Mouse (Mus musculus): ENCODE measurements around the gene Ubr1. TPM values are rescaled to one million over a fixed set of nuclear protein-coding genes. Genes with fewer than 3 reads are reported as not detected.

Ubr1 gene
- total RNA-seq (2021), result 10 to 100 TPM; 41.8 to 45.0 TPM
- long read RNA-seq, experiment 1, full-length matches to known transcripts, result 12 of 29 reads
- long read RNA-seq, experiment 1, partial matches to known transcripts, result 10 of 29 reads
- long read RNA-seq, experiment 1, other reads (novel, unspliced or antisense), result 7 of 29 reads
- long read RNA-seq, experiment 2, full-length matches to known transcripts, result 6 of 16 reads
- long read RNA-seq, experiment 2, partial matches to known transcripts, result 6 of 16 reads
- long read RNA-seq, experiment 2, other reads (novel, unspliced or antisense), result 4 of 16 reads

GRCm38 (mm10) chr2:120970559-120971080 is at the start of gene Ubr1:
Ubr1 (minus strand) TSS chr2:120970715.
- intact Hi-C loops (cut with DNase I), result no loop called here
- TF ChIP-seq CTCF (IDR thresholded peaks at IDR 0.05), result no peak; the same call in 1 of the 2 replicates
- peak within 1 kb of the TSS; percentile 94 for H3K27ac ChIP-seq
- peak within 1 kb of the TSS; percentile 82 for H3K4me3 ChIP-seq
- peak; percentile 78 to 86 for DNase-seq (ENCODE audit: extremely low spot score in 1 of 2, low spot score in 2 of 2)

- no peak for TF ChIP-seq CTCF (IDR thresholded peaks at IDR 0.05)
Observed at GRCm38 (mm10) chr2:121017151-121017550, 46.6 kb upstream of the Ubr1 start.

DNA sequence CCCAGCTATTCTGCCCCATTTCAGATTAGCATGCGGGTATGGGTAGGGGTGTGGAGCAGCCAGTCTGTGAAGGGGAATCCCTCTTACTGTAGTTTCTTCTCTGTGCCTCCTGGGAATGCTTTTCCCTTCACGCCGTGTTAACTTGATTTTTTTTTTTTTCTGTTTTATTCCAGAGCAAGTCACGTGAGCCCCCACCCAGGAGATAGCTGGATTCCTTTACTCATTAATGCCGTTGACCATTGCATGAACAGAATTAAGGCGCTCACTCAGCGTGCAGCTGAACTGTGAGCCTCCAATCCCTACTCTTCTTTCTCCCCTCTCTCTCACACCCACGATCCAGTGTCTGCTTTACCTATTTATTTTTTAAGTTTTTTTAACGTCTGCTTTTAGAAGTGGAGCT is 45.7 kb upstream of the Ubr1 start:
- H3K4me3 ChIP-seq, result no peak overlapping the region
- TF ChIP-seq CTCF (IDR thresholded peaks at IDR 0.05), result no peak
- H3K27ac ChIP-seq, result no peak overlapping the region
- intact Hi-C loops (cut with DNase I), result no loop called here
- no peak for DNase-seq (ENCODE audit: extremely low spot score in 1 of 2, low spot score in 2 of 2)

More at GRCm38 (mm10) chr2:121017151-121017550, 46.6 kb upstream of the Ubr1 start:
- Histone ChIP-seq H3K27ac (no peak overlapping the region), H3K4me3 (no peak overlapping the region)
- intact Hi-C loops (cut with DNase I), result no loop called here
- no peak for DNase-seq (ENCODE audit: extremely low spot score in 1 of 2, low spot score in 2 of 2)

GRCm38 (mm10) chr2:121015507-121015906 is 45.0 kb upstream of the Ubr1 start:
- DNase-seq (ENCODE audit: extremely low spot score in 1 of 2, low spot score in 2 of 2), result no peak
- TF ChIP-seq CTCF (IDR thresholded peaks at IDR 0.05), result no peak
- Histone ChIP-seq H3K27ac (no peak overlapping the region), H3K4me3 (no peak overlapping the region)
- intact Hi-C loops (cut with DNase I), result no loop called here

- TF ChIP-seq CTCF (IDR thresholded peaks at IDR 0.05), result no peak
- intact Hi-C loops (cut with DNase I), result no loop called here
- no peak for DNase-seq (ENCODE audit: extremely low spot score in 1 of 2, low spot score in 2 of 2)
- Histone ChIP-seq H3K4me3 (no peak overlapping the region), H3K27ac (no peak overlapping the region)
Observed at GRCm38 (mm10) chr2:121012676-121013075, 42.2 kb upstream of the Ubr1 start.

DNA sequence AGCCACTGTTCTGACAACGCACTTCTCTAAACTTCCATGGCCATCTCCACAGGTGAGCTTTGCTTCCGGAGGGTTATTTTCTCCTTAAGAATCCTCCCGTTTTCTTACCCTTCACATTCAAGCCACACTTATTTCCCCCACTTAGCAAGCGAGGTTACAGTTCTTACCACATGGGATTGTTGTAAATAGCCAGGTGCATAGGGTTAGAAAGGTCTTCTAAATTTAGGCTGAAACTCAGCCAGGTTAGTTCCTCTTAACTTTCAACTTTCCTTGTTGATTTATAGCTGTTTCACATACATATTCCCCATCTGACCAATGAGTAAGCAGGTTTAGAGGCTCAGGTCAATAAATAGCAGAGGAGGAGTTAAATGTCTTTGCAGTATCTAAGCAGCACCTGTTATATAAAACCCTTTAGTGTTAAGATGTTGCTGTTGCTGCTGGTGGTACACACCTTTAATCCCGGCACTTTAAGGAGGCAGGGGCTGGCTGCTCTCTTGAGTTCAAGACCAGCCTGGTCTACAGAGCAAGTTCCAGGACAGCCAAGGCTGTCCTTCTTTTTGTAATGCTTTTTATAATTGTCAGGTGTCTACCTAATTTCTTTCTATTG is 38.7 kb upstream of the Ubr1 start:
- H3K27ac ChIP-seq, result no peak overlapping the region
- intact Hi-C loops (cut with DNase I), result loop anchor here (2.0 kb wide), 1 partner anchor 32 kb away; the partner anchor contains the start of gene Tmem62
- peak overlapping the region; percentile 88 for H3K4me3 ChIP-seq
- TF ChIP-seq CTCF (IDR thresholded peaks at IDR 0.05), result no peak
- no peak for DNase-seq (ENCODE audit: extremely low spot score in 1 of 2, low spot score in 2 of 2)

DNA sequence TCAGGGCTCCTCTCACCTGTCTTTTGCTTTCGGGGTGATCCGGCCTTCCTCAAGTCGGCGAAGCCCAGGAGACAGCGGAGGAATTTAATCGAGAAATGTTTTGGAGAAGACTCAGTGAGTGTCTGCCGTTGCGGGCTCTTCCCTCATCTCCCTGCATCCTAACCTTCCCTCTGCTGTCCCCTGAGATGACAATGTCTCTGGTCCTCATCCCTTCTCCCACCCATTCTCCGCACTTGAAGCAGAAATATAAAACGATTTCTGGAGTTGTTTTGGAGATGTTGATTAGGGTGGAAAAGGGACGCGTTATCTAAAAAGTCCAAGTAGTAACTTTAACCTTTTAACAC is 38.1 kb upstream of the Ubr1 start:
- intact Hi-C loops (cut with DNase I), result loop anchor here (2.0 kb wide), 1 partner anchor 32 kb away; the partner anchor contains the start of gene Tmem62
- DNase-seq (ENCODE audit: extremely low spot score in 1 of 2, low spot score in 2 of 2), result no peak
- peak overlapping the region; percentile 84 for H3K27ac ChIP-seq
- TF ChIP-seq CTCF (IDR thresholded peaks at IDR 0.05), result no peak
- H3K4me3 ChIP-seq, result peak overlapping the region; percentile 88

DNA sequence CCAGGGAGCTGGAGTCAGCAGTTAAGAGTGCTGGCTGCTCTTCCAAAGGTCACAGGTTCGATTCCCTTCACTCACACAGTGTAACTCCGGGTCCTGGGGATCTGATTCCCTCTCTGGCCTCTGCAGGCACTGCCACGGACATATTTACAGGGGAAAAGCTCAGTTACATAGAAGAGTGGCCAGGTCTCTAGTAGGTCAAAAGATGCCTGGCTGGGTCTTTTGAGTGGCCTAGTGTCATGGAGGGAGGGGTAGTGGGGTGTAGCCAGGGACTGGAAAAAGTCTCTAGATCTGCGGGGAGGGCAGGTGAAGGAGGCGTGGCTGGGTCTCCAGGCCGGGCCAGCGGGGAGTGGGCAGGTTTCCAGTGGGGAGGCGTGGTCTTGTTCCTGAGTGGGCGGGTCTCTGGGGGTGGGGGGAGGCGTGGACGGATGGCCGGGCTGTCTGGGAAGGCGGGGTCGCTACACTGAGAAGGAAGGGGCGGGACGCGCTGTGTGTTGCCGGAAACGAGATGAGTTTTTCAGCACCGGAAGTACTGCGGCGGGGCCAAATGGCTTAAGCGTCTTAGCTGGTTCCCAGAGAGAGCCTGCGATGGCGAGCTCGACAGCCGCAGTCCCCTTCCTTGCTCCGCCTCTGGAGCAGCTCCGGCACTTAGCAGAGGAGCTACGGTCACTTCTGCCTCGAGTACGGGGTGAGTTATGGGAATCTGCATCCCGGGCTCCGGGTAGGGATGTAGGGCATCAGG is 37.6 kb upstream of the Ubr1 start, which contains the start of gene Ccndbp1:
Gene Ccndbp1 (plus strand): TSS at position 479 of the 739 bp plus-strand sequence.
- peak within 1 kb of the TSS; percentile 84 for H3K27ac ChIP-seq
- peak; percentile 74 to 83 for DNase-seq (ENCODE audit: extremely low spot score in 1 of 2, low spot score in 2 of 2)
- intact Hi-C loops (cut with DNase I), result loop anchor here (2.0 kb wide), 1 partner anchor 31 kb away; the partner anchor contains the start of gene Tmem62
- no peak for TF ChIP-seq CTCF (IDR thresholded peaks at IDR 0.05)
- peak within 1 kb of the TSS; percentile 88 for H3K4me3 ChIP-seq

- DNase-seq (ENCODE audit: extremely low spot score in 1 of 2, low spot score in 2 of 2), result no peak
- no peak overlapping the region for H3K27ac ChIP-seq
- no peak for TF ChIP-seq CTCF (IDR thresholded peaks at IDR 0.05)
- intact Hi-C loops (cut with DNase I), result no loop called here
- H3K4me3 ChIP-seq, result no peak overlapping the region
Observed at GRCm38 (mm10) chr2:121006986-121007385, 36.5 kb upstream of the Ubr1 start.

- no peak for DNase-seq (ENCODE audit: extremely low spot score in 1 of 2, low spot score in 2 of 2)
- Histone ChIP-seq H3K27ac (no peak overlapping the region), H3K4me3 (no peak overlapping the region)
- intact Hi-C loops (cut with DNase I), result no loop called here
- TF ChIP-seq CTCF (IDR thresholded peaks at IDR 0.05), result no peak
Observed at GRCm38 (mm10) chr2:121004018-121004811, 33.7 kb upstream of the Ubr1 start.

- DNase-seq (ENCODE audit: extremely low spot score in 1 of 2, low spot score in 2 of 2), result no peak
- TF ChIP-seq CTCF (IDR thresholded peaks at IDR 0.05), result peak; percentile 39
- intact Hi-C loops (cut with DNase I), result no loop called here
Observed at GRCm38 (mm10) chr2:121003586-121003985, 33.1 kb upstream of the Ubr1 start.

More at GRCm38 (mm10) chr2:121003586-121003985, 33.1 kb upstream of the Ubr1 start:
- H3K4me3 ChIP-seq, result no peak overlapping the region
- H3K27ac ChIP-seq, result no peak overlapping the region
